Mouse (Mus musculus) gonadal fat pad, adult 2 months (tissue): ENCODE results near the gene Srek1. TPM values are rescaled to one million over a fixed set of nuclear protein-coding genes. Genes with fewer than 3 reads are reported as not detected.

Source experiments
- DNase-seq: peaks from one replicate; pipeline ENCODE4 v3.0.0-alpha.2; 2012; ENCODE audit warnings: low read depth
- polyA plus RNA-seq: library from polyadenylated mRNA; depleted of rRNA; stranded (reverse); fragments of >200 nt; gene quantifications from 2 replicates; pipeline ENCODE4 v1.2.3, GENCODE M21; 2012; rRNA removed

The Srek1 gene
- 37.9 and 50.9 TPM in 2 replicates for polyA plus RNA-seq

DNA sequence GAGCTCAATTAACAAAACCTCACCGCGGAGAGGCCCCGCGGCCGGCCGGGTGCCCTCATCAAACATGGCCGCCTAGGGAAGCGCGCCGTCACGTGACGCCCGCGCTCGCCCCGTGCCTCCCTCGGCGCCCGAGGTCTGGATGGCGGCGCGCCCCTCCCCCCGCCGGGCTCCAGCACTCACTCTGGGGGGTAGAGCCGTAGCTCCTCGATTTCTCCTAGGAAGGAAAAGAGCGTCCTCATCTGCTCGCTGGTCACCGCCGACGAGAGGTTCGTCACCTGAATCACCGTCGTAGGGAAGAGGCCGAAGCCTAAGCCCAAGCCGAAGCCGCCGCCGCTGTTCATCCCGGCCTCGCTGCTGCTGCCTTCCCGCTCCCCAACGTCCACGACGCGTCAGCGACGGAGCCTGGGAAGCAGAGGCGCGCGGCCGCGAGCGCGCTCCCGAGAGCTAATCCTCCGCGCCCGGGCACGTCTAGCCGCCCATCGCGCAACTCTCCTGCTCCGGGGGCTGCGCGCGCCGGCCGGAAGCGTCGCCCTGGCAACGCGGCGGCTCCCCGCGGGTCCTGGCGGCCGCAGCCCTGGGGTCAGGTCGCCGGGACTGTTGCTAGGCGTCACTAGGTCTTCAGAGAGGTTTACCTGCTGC is at the start of gene Srek1:
Gene Srek1 (minus strand): TSS at position 490 of the 639 bp plus-strand sequence.
- DNase-seq, result no peak

- no peak for DNase-seq
Measured at GRCm38 (mm10) chr13:103822270-103822669, 47.9 kb upstream of the Srek1 start.

DNA sequence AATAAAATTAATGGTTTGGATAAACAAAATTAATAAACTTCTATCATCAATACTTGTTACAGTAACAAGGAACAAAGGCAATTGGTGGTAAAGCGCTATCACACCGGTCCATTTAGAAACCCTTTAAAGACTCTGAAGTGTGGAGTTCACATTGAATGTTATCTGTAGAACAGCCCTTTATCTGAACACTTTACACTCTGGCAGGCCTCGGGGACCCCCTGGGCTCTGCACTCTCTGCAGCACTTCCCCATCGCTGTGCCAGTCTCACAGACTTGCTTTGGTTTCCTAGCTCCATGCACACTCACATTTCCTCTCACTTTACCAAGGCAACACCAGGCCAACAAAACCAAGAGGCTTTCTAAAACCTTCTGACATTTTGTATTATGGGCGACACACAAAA is 45.0 kb upstream of the Srek1 start:
- no peak for DNase-seq

- DNase-seq, result no peak
Measured at GRCm38 (mm10) chr13:103817935-103818334, 43.5 kb upstream of the Srek1 start.

GRCm38 (mm10) chr13:103807464-103807863 is 33.1 kb upstream of the Srek1 start:
- no peak for DNase-seq

GRCm38 (mm10) chr13:103806210-103806851 is 31.9 kb upstream of the Srek1 start:
- no peak for DNase-seq

- no peak for DNase-seq
Measured at GRCm38 (mm10) chr13:103803721-103804120, 29.3 kb upstream of the Srek1 start.

GRCm38 (mm10) chr13:103801021-103801420 is 26.6 kb upstream of the Srek1 start:
- no peak for DNase-seq

GRCm38 (mm10) chr13:103794688-103795543 is 20.5 kb upstream of the Srek1 start:
- DNase-seq, result no peak

DNA sequence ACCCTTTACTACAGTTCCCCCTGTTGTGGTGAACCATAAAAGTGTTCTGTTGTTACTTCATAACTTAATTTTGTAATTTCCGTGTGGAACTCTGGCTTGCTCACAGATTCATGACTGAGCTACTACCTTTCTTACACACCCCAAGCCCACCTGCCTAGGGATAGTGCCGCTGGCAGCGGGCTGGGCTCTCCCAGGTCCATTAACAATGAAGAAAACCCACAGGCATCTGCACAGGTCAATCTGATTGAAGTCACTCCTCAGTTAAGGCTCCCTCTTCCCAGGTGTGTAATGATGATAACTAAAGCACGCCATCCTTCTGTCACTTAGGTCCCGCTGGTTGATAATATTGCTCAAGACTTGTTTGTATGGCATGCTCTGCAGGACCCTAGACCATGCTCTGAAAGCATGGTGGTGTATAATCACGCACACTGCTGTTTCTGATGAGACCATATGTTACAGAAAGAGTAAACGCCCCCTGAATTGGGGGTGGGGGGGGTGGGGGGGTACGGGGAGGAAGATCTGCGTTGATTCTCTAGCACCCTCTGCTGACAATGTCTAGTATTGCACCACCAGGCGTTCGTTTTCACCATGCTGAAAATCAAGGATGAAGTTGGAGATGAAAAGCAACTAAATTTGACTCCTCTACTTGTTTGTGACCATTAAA is 5.6 kb upstream of the Srek1 start:
- no peak for DNase-seq

DNA sequence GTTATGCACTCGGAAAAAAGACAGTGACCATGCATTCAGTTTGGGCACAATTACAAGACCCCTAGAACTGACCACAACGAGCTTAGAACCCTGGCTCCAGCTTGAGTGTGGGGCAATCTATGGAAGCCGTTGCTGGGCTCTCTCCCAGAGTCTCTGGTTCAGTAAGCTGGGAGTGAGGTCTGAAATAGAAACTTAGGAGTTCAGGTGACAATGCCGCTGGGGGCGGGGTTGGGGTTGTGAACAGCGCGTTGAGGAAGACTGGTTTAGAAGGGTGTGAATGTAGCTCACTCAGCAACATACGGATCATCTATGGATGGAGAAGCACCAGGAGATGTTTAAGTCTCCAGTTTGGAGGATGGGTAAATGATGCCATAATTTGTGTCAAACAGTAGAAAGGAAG is 2.7 kb upstream of the Srek1 start:
- DNase-seq, result no peak

GRCm38 (mm10) chr13:103773407-103774118 is 845 bp downstream of the Srek1 start:
- DNase-seq, result no peak

DNA sequence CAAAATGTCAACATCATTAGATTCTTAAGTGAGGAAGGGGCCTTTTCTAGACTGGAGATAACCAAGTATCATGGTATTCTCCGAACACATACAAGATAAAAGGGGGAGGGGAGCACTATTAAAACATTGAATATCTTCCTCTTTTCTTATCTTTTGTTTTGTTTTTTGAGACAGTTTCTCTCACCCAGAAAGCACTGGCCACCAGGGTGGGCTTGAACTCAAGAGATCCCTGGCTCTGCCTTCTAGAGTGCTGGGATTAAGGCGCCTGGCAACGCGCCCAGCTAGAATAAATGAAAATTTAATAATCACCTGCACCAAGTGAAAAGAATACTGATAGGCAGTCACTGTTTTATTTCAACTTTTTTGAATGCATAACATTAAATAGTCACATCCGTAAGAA is 1.5 kb downstream of the Srek1 start:
- no peak for DNase-seq

DNA sequence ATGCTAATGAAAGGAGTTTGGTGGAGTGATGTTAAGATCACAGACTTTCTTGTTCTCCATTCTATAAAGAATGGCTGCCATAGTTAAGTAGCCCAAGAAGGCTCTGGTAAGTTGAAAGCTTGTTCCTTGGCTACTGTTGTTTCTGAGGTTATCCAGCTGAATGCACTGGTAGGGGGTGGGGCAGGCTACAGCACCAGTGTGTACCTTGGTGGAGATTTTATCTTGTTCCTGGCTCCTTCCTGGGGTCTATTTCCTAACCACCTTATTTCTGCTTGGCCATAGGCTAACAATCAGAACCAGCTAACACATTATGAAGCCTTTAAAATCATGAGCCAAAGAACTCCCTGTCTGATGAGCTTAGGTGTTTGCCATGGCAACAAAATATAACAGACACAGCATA is 3.6 kb downstream of the Srek1 start:
- no peak for DNase-seq

DNA sequence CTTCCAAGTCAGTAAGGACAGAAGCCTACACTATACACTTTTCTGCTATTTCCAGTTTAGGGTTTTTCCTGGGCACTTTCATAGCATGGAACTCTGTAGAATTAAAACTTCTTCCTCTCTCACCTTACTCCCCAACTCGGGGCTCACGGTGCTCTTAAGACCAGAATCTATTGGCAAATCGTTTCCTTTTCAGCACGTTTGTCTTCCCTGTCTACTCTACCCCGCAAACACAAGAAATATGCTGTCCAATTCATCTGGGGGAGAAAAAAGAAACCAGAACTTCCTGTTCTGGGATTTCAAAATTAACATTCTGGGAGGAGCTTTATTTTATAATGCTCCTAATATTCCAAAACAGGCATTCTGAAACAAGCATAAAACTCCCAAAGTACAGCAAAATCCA is 6.5 kb downstream of the Srek1 start:
- DNase-seq, result no peak

GRCm38 (mm10) chr13:103763640-103764039 is 10.8 kb downstream of the Srek1 start:
- no peak for DNase-seq

DNA sequence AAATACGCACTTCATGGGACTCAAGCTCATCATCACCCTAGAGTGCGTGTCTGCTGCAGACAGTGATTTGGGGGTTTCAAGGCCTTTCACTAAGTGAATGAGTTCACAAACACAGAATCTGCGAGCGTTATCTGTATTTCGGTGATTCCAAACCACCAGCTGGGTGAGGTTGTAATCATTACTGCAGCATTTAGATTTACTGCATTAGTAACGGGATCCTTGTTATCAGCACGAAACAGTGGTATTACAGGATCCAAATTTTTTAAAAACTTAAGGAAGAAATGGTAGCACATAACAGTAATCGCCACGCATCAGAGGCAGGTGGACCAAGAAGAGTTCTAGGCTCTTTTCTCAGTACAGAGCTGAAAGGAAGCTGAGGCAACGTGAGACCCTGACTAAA is 12.4 kb downstream of the Srek1 start:
- no peak for DNase-seq

GRCm38 (mm10) chr13:103751421-103751820 is 23.0 kb downstream of the Srek1 start:
- no peak for DNase-seq

GRCm38 (mm10) chr13:103745688-103746087 is 28.7 kb downstream of the Srek1 start:
- no peak for DNase-seq

DNA sequence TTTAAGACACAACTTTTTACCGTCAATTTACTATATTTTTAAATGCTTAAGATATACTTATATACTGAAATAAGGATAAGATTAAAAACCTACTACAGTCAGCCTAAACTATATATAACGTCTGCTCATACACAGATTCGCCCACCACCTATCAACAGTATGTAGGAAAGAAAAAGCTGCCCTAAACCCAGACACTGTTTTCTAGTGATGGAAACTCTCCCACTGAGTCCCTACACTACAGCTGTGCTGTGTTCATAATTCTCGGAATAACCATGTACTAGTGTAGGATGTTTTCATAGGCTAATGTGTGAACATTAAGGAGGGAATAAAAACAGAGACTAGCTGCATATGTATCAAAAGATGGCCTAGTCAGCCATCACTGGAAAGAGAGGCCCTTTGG is 29.2 kb downstream of the Srek1 start:
- DNase-seq, result no peak

- DNase-seq, result no peak
Measured at GRCm38 (mm10) chr13:103735330-103736007, 38.9 kb downstream of the Srek1 start.
